Mouse (Mus musculus) brain, embryonic 18.5 days (tissue): ENCODE measurements around the gene Nipbl.

Experiments used
- DNase-seq: peaks from one replicate; pipeline ENCODE4 v3.0.0-alpha.2; 2012; ENCODE audit warnings: low read depth, low spot score

Nipbl gene

GRCm38 (mm10) chr15:8416500-8417138 lies 27.6 kb downstream of the Nipbl start:
- no peak for DNase-seq

GRCm38 (mm10) chr15:8413356-8413755 lies 30.9 kb downstream of the Nipbl start:
- no peak for DNase-seq

- DNase-seq, result no peak
Observed at GRCm38 (mm10) chr15:8411873-8412272, 32.4 kb downstream of the Nipbl start.

- no peak for DNase-seq
Observed at GRCm38 (mm10) chr15:8411168-8411837, 33.0 kb downstream of the Nipbl start.

- no peak for DNase-seq
Observed at GRCm38 (mm10) chr15:8407082-8407481, 37.2 kb downstream of the Nipbl start.

- no peak for DNase-seq
Observed at GRCm38 (mm10) chr15:8406219-8406618, 38.0 kb downstream of the Nipbl start.

GRCm38 (mm10) chr15:8402591-8402990 lies 41.7 kb downstream of the Nipbl start:
- no peak for DNase-seq

- DNase-seq, result no peak
Observed at GRCm38 (mm10) chr15:8401536-8401935, 42.7 kb downstream of the Nipbl start.

- DNase-seq, result no peak
Observed at GRCm38 (mm10) chr15:8391764-8392163, 52.5 kb downstream of the Nipbl start.

- peak; percentile 24 for DNase-seq
Observed at GRCm38 (mm10) chr15:8382213-8382612, 62.0 kb downstream of the Nipbl start.

- DNase-seq, result no peak
Observed at GRCm38 (mm10) chr15:8375657-8376056, 68.6 kb downstream of the Nipbl start.

GRCm38 (mm10) chr15:8374724-8375123 lies 69.5 kb downstream of the Nipbl start:
- DNase-seq, result no peak

GRCm38 (mm10) chr15:8347104-8347773 lies 97.0 kb downstream of the Nipbl start:
- no peak for DNase-seq

- DNase-seq, result no peak
Observed at GRCm38 (mm10) chr15:8340596-8340995, 103.7 kb downstream of the Nipbl start.

- DNase-seq, result no peak
Observed at GRCm38 (mm10) chr15:8331547-8331946, 112.7 kb downstream of the Nipbl start.

- no peak for DNase-seq
Observed at GRCm38 (mm10) chr15:8325629-8326028, 118.6 kb downstream of the Nipbl start.

GRCm38 (mm10) chr15:8324833-8325232 lies 119.4 kb downstream of the Nipbl start:
- DNase-seq, result no peak

- no peak for DNase-seq
Observed at GRCm38 (mm10) chr15:8324061-8324460, 120.2 kb downstream of the Nipbl start.

- DNase-seq, result no peak
Observed at GRCm38 (mm10) chr15:8321491-8321890, 122.8 kb downstream of the Nipbl start.

- no peak for DNase-seq
Observed at GRCm38 (mm10) chr15:8319191-8319590, 125.1 kb downstream of the Nipbl start.

GRCm38 (mm10) chr15:8317381-8317780 lies 126.9 kb downstream of the Nipbl start:
- DNase-seq, result no peak

GRCm38 (mm10) chr15:8305474-8305873 lies 138.8 kb downstream of the Nipbl start:
- no peak for DNase-seq

GRCm38 (mm10) chr15:8302944-8303343 lies 141.3 kb downstream of the Nipbl start:
- DNase-seq, result no peak
